Mouse (Mus musculus) right cerebral cortex, postnatal 10 days (tissue): ENCODE results near the gene Spock1.

Source experiments
- DNase-seq, 2 experiments: peaks; one replicate each; pipeline ENCODE4 v3.0.0; 2021; ENCODE audit warnings: low spot score in 2 of 2

The Spock1 gene

DNA sequence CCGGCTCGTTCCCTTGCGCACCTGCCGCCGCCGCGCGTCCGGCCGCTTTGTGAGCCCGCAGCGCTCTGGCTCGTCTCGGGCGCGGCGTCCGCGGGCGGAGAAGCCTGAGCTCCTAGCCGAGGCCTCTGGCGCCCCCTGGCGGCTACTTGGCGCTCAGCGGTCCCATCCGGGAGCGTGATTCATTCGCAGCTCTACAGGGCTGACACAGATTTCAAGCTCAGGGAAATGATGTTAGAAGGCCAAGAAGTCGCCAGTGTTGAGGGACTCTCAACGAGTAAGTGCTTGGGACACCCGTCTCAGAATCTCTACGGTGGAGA lies at the start of gene Spock1:
Spock1 (minus strand) TSS at position 67 of the 317 bp plus-strand sequence.
- peak; percentile 91 to 95 for DNase-seq

DNA sequence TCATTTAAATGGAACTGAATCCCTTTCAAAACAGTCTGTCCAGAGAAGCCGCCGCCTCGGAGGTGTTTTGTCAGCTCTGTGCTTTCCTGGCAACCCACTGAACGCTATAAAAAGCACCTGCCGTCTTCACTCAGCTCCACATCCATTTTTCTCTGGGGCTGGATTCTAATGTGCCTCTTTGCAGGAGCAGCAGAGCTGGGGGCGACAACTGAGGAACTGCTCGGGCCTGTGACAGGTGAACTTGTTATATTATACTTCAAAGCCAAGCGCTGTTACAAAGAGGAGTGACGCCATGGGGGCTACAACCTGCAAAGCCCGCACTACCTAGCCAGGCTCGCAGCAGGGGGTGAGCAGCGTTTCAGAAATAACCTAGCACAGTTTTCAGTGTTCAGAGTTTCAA lies 42.0 kb upstream of the Spock1 start:
- DNase-seq: peak; percentile 69 to 75

DNA sequence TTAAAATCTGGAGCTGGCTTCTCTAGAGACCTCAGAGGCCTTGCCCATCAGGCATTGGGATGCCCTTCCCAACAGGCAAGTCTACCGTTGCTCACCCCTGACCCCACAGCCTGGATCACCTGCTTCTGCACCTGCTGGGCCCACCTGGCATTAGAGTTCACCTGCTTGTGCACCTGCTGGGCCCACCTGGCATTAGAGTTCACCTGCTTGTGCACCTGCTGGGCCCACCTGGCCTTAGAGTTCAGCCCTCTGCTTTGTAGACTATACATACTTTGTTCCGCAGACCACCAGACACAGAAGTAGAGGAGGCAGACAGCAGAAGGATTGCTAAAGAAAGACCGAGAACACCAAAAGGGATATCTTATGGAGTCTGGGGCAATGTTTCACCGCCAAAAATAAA lies 41.4 kb upstream of the Spock1 start:
- DNase-seq: peak in 1 of 2 experiments; percentile 53

DNA sequence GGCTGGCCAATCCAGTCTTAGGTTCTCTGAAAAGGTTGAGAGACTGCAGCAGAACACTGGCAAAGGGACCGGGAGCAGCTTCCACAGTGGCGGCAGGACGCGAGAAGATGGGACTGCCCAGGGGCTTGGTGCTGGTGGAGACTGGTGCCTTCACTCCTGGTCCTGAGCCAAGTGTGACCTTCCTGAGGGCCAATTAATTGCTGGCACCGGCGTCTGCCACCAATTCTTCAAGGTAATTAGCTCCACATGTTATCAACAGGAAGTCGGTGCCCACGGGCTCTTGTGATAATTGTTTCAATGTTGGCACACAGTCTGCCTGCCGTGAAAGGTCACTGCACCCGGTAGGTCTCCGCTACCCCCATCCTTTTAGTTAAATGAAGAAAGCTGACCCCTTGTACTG lies 37.1 kb upstream of the Spock1 start:
- peak; percentile 41 to 42 for DNase-seq

DNA sequence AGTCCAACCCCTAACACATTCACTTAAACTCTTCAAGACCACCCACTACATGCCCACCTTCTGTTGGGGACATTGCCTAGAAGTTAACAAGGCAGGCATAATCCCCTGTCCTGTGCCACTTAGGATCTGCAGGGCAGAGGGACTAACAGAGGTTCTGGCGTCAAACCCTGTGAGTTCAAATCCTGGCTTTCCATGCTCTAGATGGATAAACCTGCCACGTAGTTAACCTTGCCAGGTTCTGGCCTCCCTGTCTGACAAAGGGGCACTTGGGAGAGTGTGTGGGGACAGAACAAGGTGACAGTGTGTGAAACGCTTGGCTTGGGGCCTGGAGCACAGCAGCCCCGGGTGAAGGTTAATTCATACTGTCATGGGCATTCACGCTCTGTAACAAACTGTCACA lies 36.3 kb upstream of the Spock1 start:
- no peak for DNase-seq

DNA sequence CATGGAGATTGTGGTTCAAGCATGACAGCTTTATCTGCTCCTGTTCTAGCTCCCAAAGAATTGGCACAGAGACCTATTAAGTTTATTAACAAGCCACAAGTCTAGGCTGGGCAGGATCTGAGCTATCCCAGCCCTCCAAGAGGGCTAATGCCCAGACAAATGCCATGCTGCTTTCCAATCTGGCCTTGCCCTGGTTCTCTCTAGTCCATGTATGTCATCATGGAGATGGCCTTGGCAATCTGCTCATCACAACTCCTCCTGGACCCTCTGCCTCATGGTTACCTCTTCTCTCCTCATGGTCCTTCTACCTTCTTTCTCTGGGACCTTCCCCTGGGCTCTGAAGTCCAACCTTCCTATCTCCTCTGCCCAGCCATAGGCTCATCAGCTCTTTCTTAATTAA lies 35.8 kb upstream of the Spock1 start:
- DNase-seq: no peak

DNA sequence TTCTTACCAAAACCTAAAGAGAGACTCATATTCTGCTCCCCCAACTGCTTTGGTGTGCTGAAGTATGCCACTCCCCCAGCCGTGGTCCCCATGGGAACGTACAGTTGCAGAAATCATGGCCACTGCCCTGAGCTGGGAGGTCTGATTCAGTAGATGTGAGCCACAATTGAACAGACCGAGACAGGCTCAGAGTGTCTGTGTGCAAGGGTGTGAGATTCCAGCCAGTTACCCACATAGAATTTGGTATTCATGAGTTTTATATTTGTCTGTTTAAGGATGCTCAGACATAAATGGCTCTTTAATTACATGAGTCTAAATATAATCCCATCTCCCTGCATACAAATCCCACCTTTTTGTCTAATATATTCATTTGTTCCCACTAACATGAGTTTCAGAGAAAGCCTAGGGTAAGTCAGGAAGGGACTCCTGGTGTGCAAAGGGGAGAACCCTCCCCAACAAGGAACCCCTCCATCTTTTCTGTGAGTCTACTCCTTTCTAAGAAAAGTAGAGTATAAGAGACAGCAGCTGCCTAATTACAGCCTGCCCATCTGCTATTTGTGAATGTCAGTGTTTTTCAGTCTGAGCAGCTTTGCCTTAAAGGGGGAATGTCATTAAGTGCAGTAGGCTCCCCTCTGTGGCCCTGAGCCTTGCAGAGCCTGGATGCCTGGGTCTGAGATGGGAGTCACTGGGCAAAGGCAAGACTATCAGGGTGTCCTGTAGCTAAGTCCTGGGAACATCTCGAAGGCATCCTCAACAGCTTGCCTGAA lies 29.5 kb upstream of the Spock1 start:
- DNase-seq: peak; percentile 52 to 80

DNA sequence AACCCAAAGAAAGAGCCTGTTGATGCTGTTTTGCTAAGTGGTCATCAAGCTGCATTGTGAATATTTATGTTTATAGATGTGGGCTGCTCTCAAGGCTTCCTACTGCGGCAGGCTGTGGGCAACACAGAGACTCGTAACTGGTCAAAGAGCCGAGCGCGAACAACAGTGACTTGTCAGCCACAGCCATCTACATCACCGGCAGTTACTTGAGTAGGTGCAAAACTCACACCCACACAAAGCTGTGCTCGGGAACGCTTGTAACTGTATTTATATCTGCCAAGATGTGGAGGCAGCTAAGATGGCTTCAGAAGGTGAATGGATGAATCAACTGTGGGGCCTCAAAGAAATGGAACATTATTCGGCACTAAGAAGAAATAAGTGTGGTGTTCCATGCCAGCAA lies 23.9 kb upstream of the Spock1 start:
- no peak for DNase-seq

DNA sequence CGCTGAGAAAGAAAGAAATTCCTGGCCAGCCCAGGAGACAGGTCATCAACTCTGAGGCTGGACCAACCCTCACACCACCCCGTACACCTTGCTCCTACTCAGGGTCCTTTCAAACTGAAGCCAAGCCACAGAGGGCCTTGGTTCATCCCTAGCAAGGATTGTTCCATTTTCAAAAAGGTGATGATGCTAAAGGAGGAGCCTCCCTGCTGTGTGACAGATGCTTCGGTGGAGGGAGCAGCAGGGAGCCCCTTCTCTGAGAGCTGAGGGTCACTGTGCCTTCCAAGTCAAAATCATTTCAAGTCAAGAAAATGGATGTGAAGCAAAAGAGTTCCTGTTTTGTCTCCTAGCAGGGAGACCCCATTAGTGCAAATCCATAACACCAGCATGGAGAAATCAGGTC lies 23.2 kb upstream of the Spock1 start:
- DNase-seq: no peak

DNA sequence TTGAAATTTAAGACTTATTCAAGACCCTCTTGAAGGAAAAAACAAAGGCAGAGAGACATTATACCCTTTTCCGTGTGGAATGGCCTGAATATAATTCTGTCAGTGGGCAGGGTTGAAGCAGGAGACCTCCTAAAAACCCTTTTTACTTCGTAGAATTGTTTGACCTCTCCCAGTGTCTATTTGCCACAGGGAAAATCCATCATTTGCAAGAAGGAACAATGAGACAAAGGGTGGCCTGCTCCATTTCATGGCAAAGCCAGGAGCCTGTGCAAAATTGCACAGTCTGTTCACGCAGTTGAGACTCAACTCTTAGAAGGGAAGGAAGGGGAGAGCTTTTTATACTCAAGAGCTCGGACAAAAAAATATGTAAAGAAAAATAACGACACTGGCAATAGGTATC lies 22.6 kb upstream of the Spock1 start:
- no peak for DNase-seq

DNA sequence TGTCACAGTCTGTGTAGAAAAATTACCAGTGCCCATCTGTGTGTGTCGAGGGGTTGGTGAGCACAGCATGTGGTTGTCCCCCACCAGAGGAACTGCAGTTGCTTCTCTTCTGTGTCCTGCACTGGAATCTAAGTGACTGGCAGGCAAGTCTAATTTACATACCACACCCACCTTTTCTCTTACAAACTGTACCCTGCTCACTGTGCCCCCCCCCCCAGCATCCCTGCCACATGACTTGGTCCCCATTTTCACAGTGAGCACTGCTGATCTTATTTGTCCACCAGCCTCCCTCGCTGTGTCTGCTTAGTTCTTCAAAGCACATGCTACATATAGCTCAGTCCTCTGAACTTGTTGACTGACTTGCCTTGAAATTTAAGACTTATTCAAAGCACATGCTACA lies 22.2 kb upstream of the Spock1 start:
- no peak for DNase-seq

DNA sequence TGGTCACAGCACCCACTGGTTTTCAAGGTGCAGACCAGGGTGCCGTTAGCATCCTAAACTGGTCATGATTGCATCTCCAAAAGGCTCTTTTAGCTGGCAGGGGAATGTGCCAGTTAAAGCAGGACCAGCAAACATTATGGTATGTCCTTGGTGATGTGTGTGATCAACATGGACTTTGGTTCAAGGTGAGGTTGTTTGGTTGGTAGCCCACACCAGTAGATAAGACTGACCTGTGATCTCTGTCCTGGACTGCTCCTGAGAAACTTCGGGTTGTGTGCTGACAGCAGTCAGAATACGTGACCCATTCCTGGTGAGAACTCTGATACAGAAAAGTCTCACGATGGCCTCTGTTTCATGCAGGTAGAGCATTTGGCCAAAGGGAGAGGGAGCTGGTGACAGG lies 11.8 kb upstream of the Spock1 start:
- no peak for DNase-seq

DNA sequence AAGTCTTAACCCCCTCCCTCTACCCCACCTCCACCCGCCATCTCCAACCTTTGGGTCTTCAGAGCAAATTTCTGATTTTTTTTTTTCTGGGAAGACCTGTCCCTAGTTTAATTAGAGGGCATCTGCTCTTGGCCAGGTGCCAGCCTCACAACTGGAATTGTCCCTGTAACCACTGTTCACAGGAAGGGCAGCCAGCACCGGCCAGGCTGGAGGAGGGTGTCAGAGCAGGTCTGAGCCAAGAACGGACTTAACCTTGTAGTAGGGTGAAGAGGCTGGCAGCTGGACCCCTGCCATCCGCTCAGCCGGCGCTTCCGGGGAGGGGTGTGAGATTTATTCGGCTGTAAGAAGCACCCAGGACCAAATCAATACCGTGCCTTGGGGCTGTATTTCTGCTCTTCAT lies 3.0 kb upstream of the Spock1 start:
- DNase-seq: peak in 1 of 2 experiments; percentile 52

DNA sequence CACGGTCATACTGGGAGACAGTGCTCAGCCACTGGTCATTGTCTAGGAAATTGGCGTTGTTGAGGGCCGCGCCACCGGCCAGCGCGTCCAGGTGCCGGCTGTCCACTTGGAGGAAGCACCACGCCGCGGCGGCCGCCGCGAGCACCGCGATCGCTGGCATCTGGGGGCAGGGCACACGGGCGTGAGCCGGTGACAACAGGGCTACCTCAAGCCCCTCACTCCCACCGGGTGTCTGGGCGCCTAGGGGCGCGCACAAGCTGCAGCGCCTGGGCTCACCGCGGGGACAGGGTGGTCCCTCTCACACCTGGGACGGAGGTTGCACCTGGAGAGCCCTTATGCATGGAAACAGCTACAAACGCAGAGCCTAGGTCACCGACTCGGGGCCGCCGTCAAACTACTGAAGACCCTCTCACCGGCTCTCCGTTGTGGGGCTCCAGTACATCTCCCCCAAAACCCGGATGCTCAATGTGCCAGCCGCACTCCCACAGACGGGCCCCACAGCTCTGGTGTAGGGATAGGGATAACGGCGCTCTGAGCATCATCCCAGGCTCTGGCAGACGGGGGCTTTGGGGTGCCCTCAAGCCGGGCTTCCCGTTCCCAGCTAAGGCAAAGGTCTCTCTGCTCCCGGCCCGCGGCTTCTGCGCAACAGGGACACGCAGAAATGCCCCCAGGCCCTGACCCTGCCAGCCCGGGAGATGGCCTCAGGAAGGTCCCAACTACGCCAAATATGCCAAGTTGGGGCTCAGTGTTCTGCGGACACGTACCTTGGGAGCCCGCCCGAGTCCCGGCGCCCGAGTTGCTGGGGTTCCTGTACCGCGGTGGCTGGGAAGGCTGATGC lies 485 bp downstream of the Spock1 start:
- peak; percentile 43 to 47 for DNase-seq

DNA sequence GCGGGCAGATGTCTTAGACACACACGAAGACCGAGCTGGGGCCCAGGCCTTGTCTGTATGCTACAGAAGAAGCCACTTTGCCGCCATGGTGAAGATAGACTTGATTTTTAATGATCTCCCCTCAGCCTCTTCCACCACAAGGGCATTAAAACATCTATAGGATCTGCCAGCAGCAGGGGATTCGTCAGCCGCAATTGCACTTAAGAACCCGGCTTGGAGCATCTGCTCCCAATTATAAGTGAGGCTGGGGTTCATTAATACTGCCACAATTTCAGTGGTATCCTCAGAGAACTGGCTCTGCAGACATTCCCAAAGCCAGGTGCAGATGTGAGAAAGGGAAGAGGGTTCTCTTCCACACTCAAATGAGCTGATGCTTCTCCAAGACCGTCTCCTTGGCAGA lies 13.5 kb downstream of the Spock1 start:
- DNase-seq: no peak

DNA sequence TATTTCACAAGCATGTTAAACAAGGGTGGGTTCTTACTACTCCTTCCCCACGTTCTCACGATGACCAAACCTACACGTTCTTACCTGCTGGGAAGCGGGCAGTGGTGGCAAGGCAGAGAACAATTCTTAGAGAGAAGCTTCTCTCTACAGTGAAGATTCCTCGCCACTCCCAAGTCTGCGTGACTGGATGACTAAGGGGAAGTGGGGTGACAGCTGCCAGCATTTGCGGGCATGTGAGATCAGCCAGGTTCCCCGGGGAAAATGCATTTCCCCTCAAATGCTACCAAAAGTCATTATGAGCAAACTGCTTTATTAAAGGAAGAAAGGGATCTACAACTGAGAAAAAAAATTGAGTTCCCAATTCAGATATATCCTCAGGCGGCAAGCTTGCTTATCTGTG lies 18.4 kb downstream of the Spock1 start:
- no peak for DNase-seq

DNA sequence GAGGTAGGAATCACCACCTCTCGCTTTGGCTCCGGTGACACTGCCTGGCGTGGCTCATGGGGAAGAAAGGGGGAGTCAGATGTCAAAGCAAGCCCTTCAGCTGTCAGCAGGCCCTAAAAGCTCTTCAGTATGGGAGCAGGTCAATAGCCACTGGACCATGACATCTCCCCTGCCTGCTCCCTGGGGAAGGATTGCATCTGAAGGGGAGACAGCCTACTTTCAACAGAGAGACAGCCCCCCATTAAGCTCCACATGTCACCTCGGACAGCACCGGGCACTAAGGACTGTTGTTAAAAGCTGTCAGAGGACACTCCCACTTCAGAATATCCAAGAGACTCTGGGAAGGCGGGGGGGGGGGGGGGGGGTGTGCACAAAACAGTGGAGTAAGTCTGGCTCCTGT lies 19.1 kb downstream of the Spock1 start:
- DNase-seq: no peak

DNA sequence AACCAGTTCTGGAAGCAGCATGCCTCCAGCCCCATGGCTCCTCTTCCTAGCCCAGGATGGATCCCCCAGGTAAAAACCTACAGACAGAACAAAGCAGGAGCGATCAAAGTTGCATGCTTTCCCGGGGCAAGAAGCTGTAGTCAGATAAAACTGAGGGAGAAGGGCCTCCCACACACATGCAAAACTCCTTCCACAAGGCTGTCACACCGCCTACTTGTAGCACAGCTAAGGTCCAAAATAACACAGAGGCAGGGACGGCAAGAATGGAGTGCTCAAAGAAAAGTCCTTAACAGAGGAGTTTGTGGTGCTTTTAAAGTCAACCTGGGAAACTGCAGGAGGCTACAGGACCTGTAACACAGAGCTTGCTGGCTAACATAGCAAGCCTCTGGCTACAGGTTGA lies 28.3 kb downstream of the Spock1 start:
- DNase-seq: peak; percentile 43 to 66

DNA sequence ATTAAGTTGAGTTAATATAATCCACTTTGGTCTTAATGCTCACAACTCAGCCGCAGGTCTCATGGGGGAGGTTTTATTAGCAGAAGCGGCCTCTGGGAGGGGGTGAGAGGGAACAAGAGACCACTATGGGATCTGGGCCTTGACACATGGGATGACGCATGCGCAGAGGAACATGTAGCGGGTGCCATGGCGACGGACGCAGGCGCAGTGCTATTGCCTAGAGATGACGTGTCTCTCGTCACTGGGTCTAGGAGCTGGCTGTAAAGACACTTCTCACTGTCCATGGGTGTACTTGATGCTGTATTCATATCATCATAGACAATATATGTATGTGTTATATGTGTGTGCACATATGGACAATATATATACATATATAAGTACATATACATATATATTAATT lies 29.3 kb downstream of the Spock1 start:
- peak in 1 of 2 experiments; percentile 36 for DNase-seq

DNA sequence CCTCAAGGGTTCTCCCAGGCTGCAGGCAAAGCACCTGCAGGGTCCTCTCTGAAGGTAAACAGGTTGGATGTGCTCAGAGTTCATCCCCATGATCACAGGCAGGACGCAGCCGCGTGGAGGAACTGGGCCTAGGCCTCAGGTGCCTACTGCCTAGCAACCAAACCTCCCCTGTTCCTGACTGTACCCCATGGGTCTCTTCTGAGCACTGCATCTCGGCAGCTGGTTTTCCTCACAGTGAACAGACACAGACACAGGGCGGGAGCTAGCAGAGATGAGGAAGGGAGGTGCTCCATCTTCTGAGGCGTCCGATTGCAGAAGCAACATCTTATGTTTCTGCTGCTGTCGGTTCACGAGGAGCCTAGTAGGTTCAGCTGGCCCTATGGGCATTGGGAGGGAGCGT lies 30.4 kb downstream of the Spock1 start:
- DNase-seq: no peak

DNA sequence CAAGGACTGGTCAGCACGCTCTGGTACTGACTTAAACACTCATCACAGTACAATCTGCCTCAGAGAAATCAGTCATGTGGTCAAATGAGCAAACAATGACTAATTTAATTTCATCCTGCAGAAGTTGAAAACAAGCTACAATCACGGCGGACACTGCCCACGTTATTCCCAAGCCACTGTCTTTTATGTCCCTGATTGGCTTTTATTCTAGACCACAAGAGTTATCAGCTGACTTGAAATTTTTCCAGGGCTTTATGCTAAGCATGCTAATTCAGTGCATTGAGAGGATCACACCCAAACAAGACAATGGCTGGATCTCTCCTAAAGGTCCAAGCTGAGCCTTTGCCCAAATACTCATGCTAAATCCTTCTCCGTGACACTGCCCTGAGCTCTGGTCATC lies 31.2 kb downstream of the Spock1 start:
- DNase-seq: no peak

DNA sequence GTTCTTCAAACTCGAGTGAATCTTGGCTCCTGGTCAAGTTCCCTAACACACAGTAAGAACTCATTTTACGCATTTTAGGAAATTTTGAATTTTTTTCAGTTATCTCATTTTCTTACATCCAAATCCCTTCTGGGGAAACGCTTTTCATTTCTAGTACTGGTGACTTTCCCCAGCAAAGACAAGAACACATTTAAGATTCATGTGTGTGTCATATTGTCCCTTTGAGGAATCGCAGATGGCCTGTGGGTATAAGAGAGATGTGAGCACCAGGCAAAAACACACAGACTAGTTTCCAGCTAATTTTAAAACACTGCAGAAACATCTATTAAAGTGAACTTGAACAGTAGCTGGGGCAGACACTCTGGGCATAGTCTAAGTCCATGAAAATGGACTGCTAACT lies 38.1 kb downstream of the Spock1 start:
- peak in 1 of 2 experiments; percentile 21 for DNase-seq

DNA sequence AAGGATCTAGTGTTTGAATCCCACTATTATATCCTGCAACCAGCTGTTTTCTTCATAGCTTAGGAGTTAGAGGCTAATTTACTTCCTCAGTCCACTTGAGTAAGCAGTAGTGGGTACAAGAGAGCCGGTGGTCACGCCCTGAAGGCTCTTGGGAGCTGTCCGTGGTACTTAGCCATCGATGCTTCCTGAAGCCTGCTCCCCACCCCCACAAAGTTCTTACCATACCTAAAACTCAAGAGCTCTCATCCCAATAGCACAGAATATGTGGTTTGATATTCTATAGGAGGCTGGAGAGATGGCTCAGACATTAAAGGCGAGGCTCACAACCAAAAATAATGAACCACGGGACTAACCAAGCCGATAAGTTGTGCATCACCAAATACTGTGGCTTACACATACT lies 40.5 kb downstream of the Spock1 start:
- DNase-seq: peak in 1 of 2 experiments; percentile 11
